Mouse (Mus musculus) limb, embryonic 14.5 days (tissue): ENCODE results near the gene Rem2. TPM values are rescaled to one million over a fixed set of nuclear protein-coding genes. Genes with fewer than 3 reads are reported as not detected.

Experiments
- ATAC-seq: fragments of 200-750 bp; cut with Nextera tagmentation; 2 replicates; pipeline ENCODE4 v1.8.0; 2017; ENCODE audit warnings: low read depth, moderate number of reproducible peaks, moderate TSS enrichment; ENCODE audit not compliant: low FRiP score
- DNase-seq: peaks from one replicate; pipeline ENCODE4 v3.0.0-alpha.2; 2015; ENCODE audit warnings: low spot score
- H3K27ac ChIP-seq: fragments of 300-500 bp; sonication (generic); replicated peaks from 2 replicates; pipeline ENCODE4 v1.5.1; 2014; ENCODE audit warnings: low read depth, mild to moderate bottlenecking, low read length, moderate library complexity, mixed read lengths
- H3K27me3 ChIP-seq: fragments of 300-500 bp; sonication (generic); 2 replicates; pipeline ENCODE4 v1.6.1; 2014; ENCODE audit warnings: low read length, mixed read lengths; ENCODE audit not compliant: control insufficient read depth, insufficient read depth
- H3K36me3 ChIP-seq: fragments of 300-500 bp; sonication (generic); 2 replicates; pipeline ENCODE4 v1.6.1; 2014; ENCODE audit warnings: mild to moderate bottlenecking, low read length, moderate library complexity, mixed read lengths; ENCODE audit not compliant: control insufficient read depth, insufficient read depth
- H3K4me1 ChIP-seq: fragments of 300-500 bp; sonication (generic); 2 replicates; pipeline ENCODE4 v1.6.1; 2014; ENCODE audit warnings: antibody characterized with exemption, low read length, mixed read lengths; ENCODE audit not compliant: control insufficient read depth, insufficient read depth
- H3K4me2 ChIP-seq: fragments of 300-500 bp; sonication (generic); replicated peaks from 2 replicates; pipeline ENCODE4 v1.6.1; 2014; ENCODE audit warnings: low read depth, mild to moderate bottlenecking, low read length, moderate library complexity; ENCODE audit not compliant: severe bottlenecking
- H3K4me3 ChIP-seq: fragments of 300-500 bp; sonication (generic); replicated peaks from 2 replicates; pipeline ENCODE4 v1.5.1; 2014; ENCODE audit warnings: low read length
- H3K9ac ChIP-seq: fragments of 300-500 bp; sonication (generic); 2 replicates; pipeline ENCODE4 v1.6.1; 2014; ENCODE audit warnings: mild to moderate bottlenecking, low read depth, low read length, moderate library complexity; ENCODE audit not compliant: severe bottlenecking
- H3K9me3 ChIP-seq: fragments of 300-500 bp; sonication (generic); 2 replicates; pipeline ENCODE4 v1.6.1; 2016; ENCODE audit warnings: low read length; ENCODE audit not compliant: control insufficient read depth
- POLR2A ChIP-seq: fragments of 200-500 bp; IDR thresholded peaks from 2 replicates; pipeline ENCODE4 v1.8.0; 2012; ENCODE audit warnings: inconsistent platforms, mild to moderate bottlenecking, moderate library complexity, borderline replicate concordance; ENCODE audit not compliant: insufficient read depth, insufficient read length; ENCODE audit errors: extremely low read depth
- WGBS: fragments of 180-500 bp; shearing (Covaris S2); extraction: QIAGEN DNeasy Blood & Tissue Kit; methylation state at CpG from one replicate; pipeline ENCODE4 v1.1.7; 2014; 5-methylcytosine and 5-hydroxymethylcytosine counted together
- polyA plus RNA-seq, 2 experiments: library from polyadenylated mRNA; depleted of rRNA in 1 of 2; stranded (reverse) in 1 of 2; unstranded in 1 of 2; fragments of >200 nt; fragmentation: Nextera tagmentation in 1 of 2; extraction: Ambion mirVana in 1 of 2; gene quantifications; 2 replicates each; pipeline versions ENCODE4 v1.2.1 to v1.2.3; 2012 to 2014

Rem2 gene
- polyA plus RNA-seq, 2 experiments: 1.4 to 1.7 TPM

DNA sequence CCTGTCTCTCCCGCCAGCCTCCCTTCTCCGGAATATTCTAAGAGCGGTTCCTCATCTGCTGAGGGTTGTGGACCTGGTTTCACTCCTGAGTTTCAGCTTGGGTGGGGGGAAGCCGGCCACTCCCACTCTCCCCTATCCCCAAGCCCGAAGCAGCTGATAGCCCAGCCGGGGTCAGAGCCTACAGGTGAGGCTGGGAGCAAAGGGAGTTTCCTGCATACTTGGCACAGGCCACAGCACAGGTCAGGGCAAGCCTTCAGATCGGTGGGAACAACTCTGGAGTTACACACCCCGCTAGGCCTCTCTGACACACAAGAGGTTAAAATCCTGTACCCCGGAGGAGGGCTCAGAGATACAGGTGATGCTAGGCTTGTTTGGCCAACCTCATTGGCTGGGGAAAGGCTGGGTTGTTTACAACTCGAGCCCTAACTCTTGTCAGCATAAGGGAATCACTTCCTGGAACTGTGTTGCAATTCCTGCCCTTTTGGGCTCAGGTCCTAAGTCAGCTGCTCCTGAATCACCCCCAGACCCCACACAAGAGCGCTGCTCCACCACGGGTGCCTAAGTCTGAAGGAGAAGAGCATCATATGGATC, 41.9 kb upstream of the Rem2 start:
- Histone ChIP-seq H3K36me3 (peaks cover 58% of the 10 kb centered on the region), H3K27ac (no peak overlapping the region), H3K4me1 (peaks cover 32% of the 10 kb centered on the region), H3K27me3 (no peaks in the 10 kb centered on the region), H3K4me2 (peak overlapping the region; percentile 83), H3K9ac (peak overlapping the region; percentile 99), H3K4me3 (peak overlapping the region; percentile 94), H3K9me3 (no peaks in the 10 kb centered on the region)
- WGBS: 43% methylated on average over 12 of the region's 12 CpGs
- no peak for ATAC-seq
- TF ChIP-seq POLR2A: no peak
- DNase-seq: no peak

DNA sequence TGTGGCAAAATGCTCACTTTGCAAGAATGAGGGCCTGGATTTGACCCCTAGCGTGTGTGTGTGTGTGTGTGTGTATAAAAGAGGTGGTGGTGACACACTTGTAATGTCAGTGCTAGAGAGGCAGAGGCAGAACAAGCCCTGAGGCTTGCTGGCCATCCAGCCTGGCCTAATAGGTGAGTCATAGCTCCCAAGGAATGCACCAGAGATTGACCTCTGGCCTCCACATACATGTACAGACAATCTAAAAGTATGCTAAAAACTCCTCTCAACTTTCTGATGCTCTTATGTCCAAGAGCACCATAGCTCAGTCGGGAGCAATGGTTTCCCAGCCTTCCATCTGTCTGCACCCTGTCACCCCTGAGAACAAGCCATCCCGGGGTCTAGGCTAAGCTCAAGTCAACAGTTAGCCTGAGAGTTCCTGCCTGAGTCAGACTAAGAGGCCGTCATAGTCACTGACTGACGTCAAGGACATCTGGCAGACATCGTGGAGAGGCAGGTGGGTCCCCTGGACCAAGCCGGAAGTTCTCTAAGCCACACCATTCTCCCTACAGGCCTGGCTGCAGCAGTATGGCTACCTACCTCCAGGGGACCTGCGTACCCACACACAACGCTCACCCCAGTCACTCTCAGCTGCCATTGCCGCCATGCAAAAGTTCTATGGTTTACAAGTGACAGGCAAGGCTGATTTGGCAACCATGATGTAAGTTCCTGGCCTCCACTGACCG, 40.5 kb upstream of the Rem2 start:
- H3K9ac ChIP-seq: no peak overlapping the region
- no peaks in the 10 kb centered on the region for H3K9me3 ChIP-seq
- WGBS: 82% methylated on average over 11 of the region's 11 CpGs
- H3K27me3 ChIP-seq: no peaks in the 10 kb centered on the region
- ATAC-seq: no peak
- TF ChIP-seq POLR2A: no peak
- no peak for DNase-seq
- no peak overlapping the region for H3K4me3 ChIP-seq
- H3K36me3 ChIP-seq: peaks cover 62% of the 10 kb centered on the region
- no peak overlapping the region for H3K27ac ChIP-seq
- H3K4me2 ChIP-seq: no peak overlapping the region
- H3K4me1 ChIP-seq: peaks cover 21% of the 10 kb centered on the region

DNA sequence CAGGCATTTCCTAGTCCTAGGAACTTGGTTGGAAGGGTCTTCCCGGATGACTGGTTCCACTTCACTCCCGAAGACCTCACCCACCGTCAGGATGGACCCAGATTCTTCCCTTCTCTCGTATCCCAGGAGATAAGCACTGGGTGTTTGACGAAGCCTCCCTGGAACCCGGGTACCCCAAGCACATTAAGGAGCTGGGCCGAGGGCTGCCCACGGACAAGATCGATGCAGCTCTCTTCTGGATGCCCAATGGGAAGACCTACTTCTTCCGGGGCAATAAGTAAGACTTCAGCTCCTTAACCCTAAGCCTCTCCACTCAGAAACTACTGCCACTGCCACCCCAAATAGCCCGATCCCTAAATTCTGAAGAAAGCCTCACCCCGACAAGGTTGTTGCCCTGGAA, 36.7 kb upstream of the Rem2 start:
- H3K36me3 ChIP-seq: peaks cover 75% of the 10 kb centered on the region
- WGBS: 92% methylated on average over 12 of the region's 12 CpGs

DNA sequence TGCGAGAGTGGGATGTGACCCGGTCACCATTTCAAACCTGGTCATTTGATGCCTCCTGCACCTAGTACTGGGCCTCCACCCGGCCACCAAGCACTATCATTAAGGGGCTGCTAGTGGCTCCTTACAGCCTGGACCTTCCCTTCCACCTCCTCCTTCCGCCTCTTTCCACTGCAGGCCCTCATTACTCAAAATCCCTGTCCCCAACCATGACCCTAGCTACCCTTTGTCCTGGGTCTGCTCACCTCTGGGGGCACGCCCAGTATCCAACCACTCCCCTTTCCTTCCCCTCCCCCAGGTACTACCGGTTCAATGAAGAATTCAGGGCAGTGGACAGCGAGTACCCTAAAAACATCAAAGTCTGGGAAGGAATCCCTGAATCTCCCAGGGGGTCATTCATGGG, 36.3 kb upstream of the Rem2 start:
- no peak overlapping the region for H3K27ac ChIP-seq
- H3K4me3 ChIP-seq: no peak overlapping the region
- no peaks in the 10 kb centered on the region for H3K27me3 ChIP-seq
- no peak for TF ChIP-seq POLR2A
- peaks cover 72% of the 10 kb centered on the region for H3K36me3 ChIP-seq
- H3K4me1 ChIP-seq: peaks cover 30% of the 10 kb centered on the region
- no peak overlapping the region for H3K4me2 ChIP-seq
- WGBS: 63% methylated on average over 7 of the region's 7 CpGs
- H3K9ac ChIP-seq: no peak overlapping the region
- ATAC-seq (no peak), DNase-seq (no peak)
- H3K9me3 ChIP-seq: no peaks in the 10 kb centered on the region

More for the DNA sequence above, 36.7 kb upstream of the Rem2 start:
- no peaks in the 10 kb centered on the region for H3K27me3 ChIP-seq
- H3K4me1 ChIP-seq: peaks cover 30% of the 10 kb centered on the region
- DNase-seq (no peak), ATAC-seq (no peak)
- no peak overlapping the region for H3K9ac ChIP-seq
- H3K4me3 ChIP-seq: no peak overlapping the region
- no peak for TF ChIP-seq POLR2A
- no peak overlapping the region for H3K27ac ChIP-seq
- no peaks in the 10 kb centered on the region for H3K9me3 ChIP-seq
- no peak overlapping the region for H3K4me2 ChIP-seq

DNA sequence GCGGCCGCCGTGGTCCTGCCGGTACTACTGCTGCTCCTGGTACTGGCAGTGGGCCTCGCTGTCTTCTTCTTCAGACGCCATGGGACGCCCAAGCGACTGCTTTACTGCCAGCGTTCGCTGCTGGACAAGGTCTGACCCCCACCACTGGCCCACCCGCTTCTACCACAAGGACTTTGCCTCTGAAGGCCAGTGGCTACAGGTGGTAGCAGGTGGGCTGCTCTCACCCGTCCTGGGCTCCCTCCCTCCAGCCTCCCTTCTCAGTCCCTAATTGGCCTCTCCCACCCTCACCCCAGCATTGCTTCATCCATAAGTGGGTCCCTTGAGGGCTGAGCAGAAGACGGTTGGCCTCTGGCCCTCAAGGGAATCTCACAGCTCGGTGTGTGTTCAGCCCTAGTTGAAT, 35.4 kb upstream of the Rem2 start:
- Histone ChIP-seq H3K4me2 (no peak overlapping the region), H3K27ac (no peak overlapping the region), H3K4me1 (peaks cover 25% of the 10 kb centered on the region), H3K9ac (no peak overlapping the region), H3K9me3 (no peaks in the 10 kb centered on the region), H3K36me3 (peaks cover 64% of the 10 kb centered on the region), H3K4me3 (no peak overlapping the region), H3K27me3 (no peaks in the 10 kb centered on the region)
- WGBS: 93% methylated on average over 14 of the region's 14 CpGs
- DNase-seq: no peak
- no peak for TF ChIP-seq POLR2A
- ATAC-seq: no peak

DNA sequence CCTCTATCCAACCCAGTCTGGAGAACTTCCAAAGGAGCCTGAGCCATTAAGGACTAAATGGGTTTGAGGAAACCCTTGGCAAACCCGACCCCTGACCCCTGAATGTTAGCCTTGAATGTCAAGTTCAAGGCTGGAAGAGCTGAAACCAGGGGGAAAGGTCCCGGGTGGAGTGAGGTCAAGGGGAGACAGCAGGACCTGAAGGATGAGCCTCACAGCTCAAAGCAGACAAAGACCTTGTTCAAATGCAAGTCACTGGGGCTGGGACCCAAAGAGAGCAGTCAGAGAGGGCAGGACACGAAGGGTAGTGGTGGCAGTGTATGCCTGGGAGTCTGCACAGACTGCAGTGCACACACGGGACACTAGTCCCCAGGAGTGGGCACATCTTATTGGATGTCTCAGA, 34.5 kb upstream of the Rem2 start:
- Histone ChIP-seq H3K27me3 (no peaks in the 10 kb centered on the region), H3K4me2 (no peak overlapping the region), H3K9ac (no peak overlapping the region), H3K36me3 (peaks cover 56% of the 10 kb centered on the region), H3K4me1 (peaks cover 25% of the 10 kb centered on the region), H3K27ac (no peak overlapping the region), H3K4me3 (no peak overlapping the region), H3K9me3 (no peaks in the 10 kb centered on the region)
- no peak for ATAC-seq
- TF ChIP-seq POLR2A: no peak
- DNase-seq: no peak
- WGBS: 88% methylated on average over 4 of the region's 4 CpGs
